Mouse (Mus musculus): Measurements from ENCODE around the gene Alkbh7. TPM values are rescaled to one million over a fixed set of nuclear protein-coding genes. Genes with fewer than 3 reads are reported as not detected.

The Alkbh7 gene
- polyA plus RNA-seq, 1 experiment from 2014 or later: 45.7 TPM

Other genes starting within 250 kb of the Alkbh7 start
- 4.4 and 7.3 TPM in 2 replicates for gene Nrtn, start 239.8 kb upstream of the Alkbh7 start, polyA plus RNA-seq (2014; fragmentation: Nextera tagmentation; extraction: Ambion mirVana)
- gene Dus3l, start 232.6 kb upstream of the Alkbh7 start, polyA plus RNA-seq (2014; fragmentation: Nextera tagmentation; extraction: Ambion mirVana): 72.8 and 73.7 TPM in 2 replicates
- 0.63 and 0.78 TPM in 2 replicates for gene Prr22, start 227.1 kb upstream of the Alkbh7 start, polyA plus RNA-seq (2014; fragmentation: Nextera tagmentation; extraction: Ambion mirVana)
- gene Rfx2, start 166.3 kb upstream of the Alkbh7 start, polyA plus RNA-seq (2014; fragmentation: Nextera tagmentation; extraction: Ambion mirVana): 2.2 and 4.1 TPM in 2 replicates
- gene Acsbg2, start 122.9 kb upstream of the Alkbh7 start, polyA plus RNA-seq (2014; fragmentation: Nextera tagmentation; extraction: Ambion mirVana): not detected in 2 replicates
- 0.18 and 0.36 TPM in 2 replicates for gene 1700061G19Rik, start 121.9 kb upstream of the Alkbh7 start, polyA plus RNA-seq (2014; fragmentation: Nextera tagmentation; extraction: Ambion mirVana)
- gene Mllt1, start 61.9 kb upstream of the Alkbh7 start, polyA plus RNA-seq (2014; fragmentation: Nextera tagmentation; extraction: Ambion mirVana): 64.3 and 66.3 TPM in 2 replicates
- gene Acer1, start 15.2 kb upstream of the Alkbh7 start, polyA plus RNA-seq (2014; fragmentation: Nextera tagmentation; extraction: Ambion mirVana): not detected in 2 replicates
- 172 and 201 TPM in 2 replicates for gene Clpp, start 7.0 kb upstream of the Alkbh7 start, polyA plus RNA-seq (2014; fragmentation: Nextera tagmentation; extraction: Ambion mirVana)
- gene Pspn, start 2.7 kb downstream of the Alkbh7 start, polyA plus RNA-seq (2014; fragmentation: Nextera tagmentation; extraction: Ambion mirVana): not detected in 2 replicates
- 61.3 and 63.7 TPM in 2 replicates for gene Gtf2f1, start 13.9 kb downstream of the Alkbh7 start, polyA plus RNA-seq (2014; fragmentation: Nextera tagmentation; extraction: Ambion mirVana)
- 0.24 and 0.42 TPM in 2 replicates for gene Gm17949, start 14.1 kb downstream of the Alkbh7 start, polyA plus RNA-seq (2014; fragmentation: Nextera tagmentation; extraction: Ambion mirVana)
- 37.5 and 41.7 TPM in 2 replicates for gene Khsrp, start 34.2 kb downstream of the Alkbh7 start, polyA plus RNA-seq (2014; fragmentation: Nextera tagmentation; extraction: Ambion mirVana)
- gene Slc25a41, start 44.3 kb downstream of the Alkbh7 start, polyA plus RNA-seq (2014; fragmentation: Nextera tagmentation; extraction: Ambion mirVana): not detected in 2 replicates
- gene Crb3, start 61.8 kb downstream of the Alkbh7 start, polyA plus RNA-seq (2014; fragmentation: Nextera tagmentation; extraction: Ambion mirVana): 1.2 and 1.7 TPM in 2 replicates
- gene Slc25a23, start 62.5 kb downstream of the Alkbh7 start, polyA plus RNA-seq (2014; fragmentation: Nextera tagmentation; extraction: Ambion mirVana): 31.6 and 32.9 TPM in 2 replicates
- gene Dennd1c, start 81.2 kb downstream of the Alkbh7 start, polyA plus RNA-seq (2014; fragmentation: Nextera tagmentation; extraction: Ambion mirVana): 3.3 and 3.4 TPM in 2 replicates
- gene Tubb4a, start 90.4 kb downstream of the Alkbh7 start, polyA plus RNA-seq (2014; fragmentation: Nextera tagmentation; extraction: Ambion mirVana): 324 and 344 TPM in 2 replicates
- gene Tnfsf9, start 108.0 kb downstream of the Alkbh7 start, polyA plus RNA-seq (2014; fragmentation: Nextera tagmentation; extraction: Ambion mirVana): 5.2 and 6.7 TPM in 2 replicates
- 1.1 and 1.4 TPM in 2 replicates for gene Cd70, start 152.4 kb downstream of the Alkbh7 start, polyA plus RNA-seq (2014; fragmentation: Nextera tagmentation; extraction: Ambion mirVana)
- gene Tnfsf14, start 196.8 kb downstream of the Alkbh7 start, polyA plus RNA-seq (2014; fragmentation: Nextera tagmentation; extraction: Ambion mirVana): not detected in 2 replicates
- 2.0 and 2.6 TPM in 2 replicates for gene C3, start 230.8 kb downstream of the Alkbh7 start, polyA plus RNA-seq (2014; fragmentation: Nextera tagmentation; extraction: Ambion mirVana)

All from midbrain, embryonic 14.5 days (tissue).